Mouse (Mus musculus): Measurements from ENCODE around the gene Lag3. TPM values are rescaled to one million over a fixed set of nuclear protein-coding genes. Genes with fewer than 3 reads are reported as not detected.
A peak's percentile ranks its signal among the peaks of the same experiment; 100 is the strongest.

The Lag3 gene
- polyA plus RNA-seq, 1 experiment, result 10.9 TPM

DNA sequence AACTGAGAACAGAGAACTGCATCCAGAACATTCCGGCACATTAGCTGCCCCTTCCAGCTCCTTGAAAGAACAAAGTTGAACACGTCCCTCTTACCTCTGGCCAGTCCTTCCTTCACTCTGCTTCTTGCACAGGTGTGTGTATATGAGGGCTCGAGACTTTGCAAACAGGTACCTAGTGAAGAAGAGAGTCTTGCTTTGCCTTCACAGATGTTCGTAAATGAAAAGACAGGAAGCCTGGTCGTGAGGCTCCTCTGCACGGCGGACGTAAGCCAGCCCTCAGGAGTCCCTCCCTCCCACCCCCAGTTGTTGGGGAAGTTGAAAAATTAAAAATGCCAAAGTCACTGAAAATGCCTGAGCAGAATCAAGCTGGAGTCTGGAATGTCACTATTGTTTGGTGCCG lies 23.5 kb downstream of the Lag3 start, which contains the start of gene Cd4:
Cd4 (minus strand) TSS at position 236 of the 400 bp plus-strand sequence.
- H3K4me3 ChIP-seq (ENCODE audit: extremely low read depth, insufficient read depth, insufficient read length), result peak within 1 kb of the TSS; percentile 61
- no peak for DNase-seq (ENCODE audit: low read depth in 1 of 2, low spot score in 2 of 2)
- WGBS, result 45% methylated on average over 9 of the region's 9 CpGs
- peaks cover 3% of the 10 kb centered on the region; the same call in 1 of the 2 replicates for H3K4me1 ChIP-seq (ENCODE audit: control insufficient read depth, insufficient read depth, insufficient read length)
- H3K27ac ChIP-seq (ENCODE audit: insufficient read depth, low read length), result peak within 1 kb of the TSS; percentile 54; the same call in 1 of the 2 replicates
- H3K36me3 ChIP-seq (ENCODE audit: control insufficient read depth, insufficient read depth, low read length), result no peaks in the 10 kb centered on the region
- no peaks in the 10 kb centered on the region for H3K27me3 ChIP-seq (ENCODE audit: control insufficient read depth, insufficient read depth, low read length)
- TF ChIP-seq POLR2A (IDR thresholded peaks at IDR 0.05; ENCODE audit: low read depth, low read length), result no peak
- TF ChIP-seq CTCF (IDR thresholded peaks at IDR 0.05; ENCODE audit: extremely low read depth, insufficient read depth, insufficient read length, insufficient replicate concordance), result no peak

DNA sequence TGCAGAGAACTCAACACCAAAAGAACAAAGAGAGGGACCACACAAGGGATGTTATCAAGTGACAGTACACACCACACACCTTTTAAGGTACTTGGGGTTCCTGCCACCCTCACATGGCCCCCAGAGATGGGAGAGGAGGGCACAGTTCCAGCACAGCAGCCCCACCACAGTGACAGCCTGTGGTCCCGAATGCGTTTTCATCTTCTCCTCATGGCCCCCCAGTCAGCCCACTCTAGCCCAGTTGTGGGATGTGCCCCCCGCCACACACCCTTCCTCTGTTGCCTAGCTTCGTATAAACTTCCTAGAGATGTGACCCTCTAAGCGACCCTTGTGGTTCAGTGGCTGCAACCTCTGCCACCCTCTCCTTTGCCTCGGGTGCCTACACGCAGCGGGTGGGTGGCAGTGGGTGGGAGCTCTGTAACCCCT lies 25.5 kb downstream of the Lag3 start:
- TF ChIP-seq POLR2A (IDR thresholded peaks at IDR 0.05; ENCODE audit: low read depth, low read length), result no peak
- no peak for TF ChIP-seq CTCF (IDR thresholded peaks at IDR 0.05; ENCODE audit: extremely low read depth, insufficient read depth, insufficient read length, insufficient replicate concordance)
- peaks cover 3% of the 10 kb centered on the region; the same call in 1 of the 2 replicates for H3K4me1 ChIP-seq (ENCODE audit: control insufficient read depth, insufficient read depth, insufficient read length)
- no peaks in the 10 kb centered on the region for H3K36me3 ChIP-seq (ENCODE audit: control insufficient read depth, insufficient read depth, low read length)
- H3K27ac ChIP-seq (ENCODE audit: insufficient read depth, low read length), result peak overlapping the region; percentile 39; the same call in 1 of the 2 replicates
- WGBS, result 46% methylated on average over 8 of the region's 8 CpGs
- peak overlapping the region; percentile 42 for H3K4me3 ChIP-seq (ENCODE audit: extremely low read depth, insufficient read depth, insufficient read length)
- no peak for DNase-seq (ENCODE audit: low read depth in 1 of 2, low spot score in 2 of 2)
- H3K27me3 ChIP-seq (ENCODE audit: control insufficient read depth, insufficient read depth, low read length), result no peaks in the 10 kb centered on the region

DNA sequence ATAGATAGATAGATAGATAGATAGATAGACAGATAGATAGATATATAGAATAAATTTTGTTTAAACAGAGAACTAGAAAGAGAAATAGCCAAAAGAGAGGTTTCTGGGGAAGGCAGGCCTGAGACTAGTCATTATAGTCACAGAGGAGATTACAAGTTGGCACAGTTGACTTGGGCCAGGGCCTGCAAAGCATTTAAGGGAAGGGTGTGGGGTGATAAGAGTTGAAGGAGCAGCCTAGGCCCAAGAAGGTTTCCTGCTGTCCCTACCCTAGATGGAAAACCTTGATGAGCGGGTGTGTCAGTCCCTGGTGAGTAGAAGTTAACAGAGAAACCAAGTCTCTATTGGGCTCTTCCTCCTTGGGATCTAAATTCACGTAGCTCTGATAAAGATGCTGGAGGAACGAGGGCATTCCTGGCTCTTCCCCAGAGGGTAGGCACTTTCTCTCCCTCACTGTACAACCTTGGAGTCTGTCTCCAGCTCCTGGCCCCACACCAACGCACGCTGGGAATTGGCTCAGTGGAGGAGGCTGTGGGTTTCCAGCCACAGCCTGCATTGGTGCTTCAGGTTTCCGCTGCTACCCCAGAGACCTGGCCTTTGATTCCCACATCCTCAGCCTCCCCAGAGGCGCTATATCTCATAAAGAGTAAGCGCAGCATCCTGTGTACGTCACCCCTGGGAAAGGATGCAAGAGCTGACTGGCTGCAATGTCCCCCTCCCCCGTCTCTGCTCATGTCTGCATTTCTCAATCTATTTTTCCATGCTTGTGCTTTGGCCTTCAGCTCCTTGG lies 26.6 kb downstream of the Lag3 start:
- peak overlapping the region; percentile 14; the same call in 1 of the 2 replicates for H3K4me3 ChIP-seq (ENCODE audit: extremely low read depth, insufficient read depth, insufficient read length)
- TF ChIP-seq POLR2A (IDR thresholded peaks at IDR 0.05; ENCODE audit: low read depth, low read length) (no peak), CTCF (IDR thresholded peaks at IDR 0.05; ENCODE audit: extremely low read depth, insufficient read depth, insufficient read length, insufficient replicate concordance) (no peak)
- DNase-seq (ENCODE audit: low read depth in 1 of 2, low spot score in 2 of 2), result no peak
- WGBS, result 42% methylated on average over 10 of the region's 10 CpGs
- no peaks in the 10 kb centered on the region for H3K36me3 ChIP-seq (ENCODE audit: control insufficient read depth, insufficient read depth, low read length)
- H3K27ac ChIP-seq (ENCODE audit: insufficient read depth, low read length), result peak overlapping the region; percentile 41
- peaks cover 3% of the 10 kb centered on the region; the same call in 1 of the 2 replicates for H3K4me1 ChIP-seq (ENCODE audit: control insufficient read depth, insufficient read depth, insufficient read length)
- no peaks in the 10 kb centered on the region for H3K27me3 ChIP-seq (ENCODE audit: control insufficient read depth, insufficient read depth, low read length)

DNA sequence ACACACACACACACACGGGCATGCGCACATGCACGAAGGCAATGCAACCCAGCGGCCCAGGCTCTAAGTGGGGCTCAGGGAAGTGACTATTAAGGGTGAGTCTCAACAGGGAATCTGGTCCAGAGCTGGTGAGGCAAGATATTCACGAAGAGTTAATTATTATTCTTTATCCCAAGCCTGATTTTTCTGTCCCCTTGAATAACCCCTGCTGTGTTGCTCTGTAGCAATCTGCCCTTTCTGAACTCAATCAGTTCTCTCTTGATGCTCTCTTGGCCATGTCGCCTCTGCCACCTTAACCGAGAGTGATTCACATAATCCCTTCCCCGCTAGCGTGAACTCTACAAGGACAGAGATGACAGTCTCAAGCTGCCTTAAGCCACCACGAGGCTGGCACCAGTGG lies 28.2 kb downstream of the Lag3 start:
- no peak overlapping the region for H3K27ac ChIP-seq (ENCODE audit: insufficient read depth, low read length)

DNA sequence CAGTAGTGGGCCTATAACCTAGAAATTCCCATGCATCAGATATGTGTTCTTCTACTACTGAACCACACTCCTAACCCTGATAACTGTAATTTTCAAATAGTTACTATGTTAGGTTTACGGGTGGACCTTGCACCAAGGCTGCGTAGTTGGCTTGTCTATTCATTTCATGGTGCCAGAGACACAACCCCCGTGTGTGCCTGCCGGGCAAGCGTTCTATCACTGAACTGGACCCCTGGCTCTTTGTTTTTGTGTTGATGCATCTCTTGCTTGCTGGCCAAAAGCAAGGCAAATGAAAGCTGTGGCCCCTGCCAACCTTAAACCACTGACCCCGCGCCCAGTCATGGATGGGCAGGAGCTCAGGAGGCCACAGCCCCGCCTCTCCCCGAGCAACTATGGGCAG lies 29.7 kb downstream of the Lag3 start:
- Histone ChIP-seq H3K36me3 (ENCODE audit: control insufficient read depth, insufficient read depth, low read length) (no peaks in the 10 kb centered on the region), H3K4me1 (ENCODE audit: control insufficient read depth, insufficient read depth, insufficient read length) (peaks cover 3% of the 10 kb centered on the region; the same call in 1 of the 2 replicates), H3K27ac (ENCODE audit: insufficient read depth, low read length) (no peak overlapping the region), H3K4me3 (ENCODE audit: extremely low read depth, insufficient read depth, insufficient read length) (no peak overlapping the region), H3K27me3 (ENCODE audit: control insufficient read depth, insufficient read depth, low read length) (no peaks in the 10 kb centered on the region)
- no peak for DNase-seq (ENCODE audit: low read depth in 1 of 2, low spot score in 2 of 2)
- no peak for TF ChIP-seq CTCF (IDR thresholded peaks at IDR 0.05; ENCODE audit: extremely low read depth, insufficient read depth, insufficient read length, insufficient replicate concordance)
- no peak for TF ChIP-seq POLR2A (IDR thresholded peaks at IDR 0.05; ENCODE audit: low read depth, low read length)
- WGBS, result 91% methylated on average over 9 of the region's 9 CpGs

More for the DNA sequence above, 28.2 kb downstream of the Lag3 start:
- WGBS, result 86% methylated on average over 10 of the region's 10 CpGs
- Histone ChIP-seq H3K27me3 (ENCODE audit: control insufficient read depth, insufficient read depth, low read length) (no peaks in the 10 kb centered on the region), H3K36me3 (ENCODE audit: control insufficient read depth, insufficient read depth, low read length) (no peaks in the 10 kb centered on the region), H3K4me3 (ENCODE audit: extremely low read depth, insufficient read depth, insufficient read length) (no peak overlapping the region), H3K4me1 (ENCODE audit: control insufficient read depth, insufficient read depth, insufficient read length) (peaks cover 3% of the 10 kb centered on the region; the same call in 1 of the 2 replicates)
- TF ChIP-seq POLR2A (IDR thresholded peaks at IDR 0.05; ENCODE audit: low read depth, low read length), result no peak
- no peak for TF ChIP-seq CTCF (IDR thresholded peaks at IDR 0.05; ENCODE audit: extremely low read depth, insufficient read depth, insufficient read length, insufficient replicate concordance)
- no peak for DNase-seq (ENCODE audit: low read depth in 1 of 2, low spot score in 2 of 2)

DNA sequence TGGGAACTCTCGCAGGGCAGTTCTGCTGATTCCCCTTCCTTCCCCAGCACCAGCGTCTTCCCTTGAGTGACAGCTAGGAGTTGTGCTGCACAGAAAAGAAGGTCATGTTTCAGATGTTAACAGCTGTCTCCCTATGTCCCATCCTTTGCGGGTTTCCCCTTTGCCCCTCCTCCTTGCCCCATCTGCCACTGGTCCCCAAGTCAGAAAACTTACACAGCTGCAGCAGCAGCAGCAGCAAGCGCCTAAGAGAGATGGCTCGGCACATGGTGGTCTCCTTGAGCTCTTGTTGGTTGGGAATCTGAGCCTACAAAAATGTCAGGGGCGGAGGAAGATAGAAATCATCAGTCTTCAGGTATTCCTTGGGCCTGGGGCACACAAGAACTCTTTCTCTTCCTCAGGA lies 32.1 kb downstream of the Lag3 start:
- H3K36me3 ChIP-seq (ENCODE audit: control insufficient read depth, insufficient read depth, low read length), result no peaks in the 10 kb centered on the region
- no peaks in the 10 kb centered on the region for H3K4me1 ChIP-seq (ENCODE audit: control insufficient read depth, insufficient read depth, insufficient read length)
- H3K4me3 ChIP-seq (ENCODE audit: extremely low read depth, insufficient read depth, insufficient read length), result no peak overlapping the region
- no peak for DNase-seq (ENCODE audit: low read depth in 1 of 2, low spot score in 2 of 2)
- no peaks in the 10 kb centered on the region for H3K27me3 ChIP-seq (ENCODE audit: control insufficient read depth, insufficient read depth, low read length)
- no peak overlapping the region for H3K27ac ChIP-seq (ENCODE audit: insufficient read depth, low read length)
- TF ChIP-seq POLR2A (IDR thresholded peaks at IDR 0.05; ENCODE audit: low read depth, low read length) (no peak), CTCF (IDR thresholded peaks at IDR 0.05; ENCODE audit: extremely low read depth, insufficient read depth, insufficient read length, insufficient replicate concordance) (no peak)
- WGBS, result 59% methylated on average over 6 of the region's 6 CpGs

DNA sequence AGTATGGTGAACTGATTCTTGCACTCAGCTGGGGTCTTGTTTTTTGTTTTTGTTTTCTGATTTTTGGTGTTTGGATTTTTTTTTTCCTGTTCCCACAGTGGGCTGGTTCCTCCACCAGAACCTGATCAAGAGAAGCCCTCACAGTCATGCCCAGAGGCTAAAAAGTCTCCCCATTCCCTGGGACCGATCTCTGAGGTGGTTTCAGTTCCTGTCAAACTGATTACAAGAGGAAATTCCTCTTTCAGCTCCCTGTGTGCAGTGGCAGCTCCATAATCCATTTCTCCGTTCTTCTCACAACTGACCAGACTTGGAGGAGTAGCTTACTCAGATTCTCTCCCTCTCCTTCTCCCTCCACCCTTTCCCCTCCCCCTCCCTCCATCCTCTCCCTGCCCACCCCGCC lies 37.2 kb downstream of the Lag3 start:
- TF ChIP-seq POLR2A (IDR thresholded peaks at IDR 0.05; ENCODE audit: low read depth, low read length) (no peak), CTCF (IDR thresholded peaks at IDR 0.05; ENCODE audit: extremely low read depth, insufficient read depth, insufficient read length, insufficient replicate concordance) (no peak)

More for the DNA sequence above, 37.2 kb downstream of the Lag3 start:
- Histone ChIP-seq H3K36me3 (ENCODE audit: control insufficient read depth, insufficient read depth, low read length) (no peaks in the 10 kb centered on the region), H3K4me3 (ENCODE audit: extremely low read depth, insufficient read depth, insufficient read length) (no peak overlapping the region), H3K4me1 (ENCODE audit: control insufficient read depth, insufficient read depth, insufficient read length) (no peaks in the 10 kb centered on the region), H3K27ac (ENCODE audit: insufficient read depth, low read length) (no peak overlapping the region), H3K27me3 (ENCODE audit: control insufficient read depth, insufficient read depth, low read length) (no peaks in the 10 kb centered on the region)
- WGBS, result 37% methylated on average over 2 of the region's 3 CpGs
- no peak for DNase-seq (ENCODE audit: low read depth in 1 of 2, low spot score in 2 of 2)
